Mouse (Mus musculus) small intestine, adult 2 months (tissue): ENCODE measurements around the gene Pih1d1. TPM values are rescaled to one million over a fixed set of nuclear protein-coding genes. Genes with fewer than 3 reads are reported as not detected.
"Not testable (repeated sequence)": the region's sequence is repeated elsewhere in the genome, so short reads cannot be mapped to it uniquely, and the experiment has no call there.

Experiments used
- H3K27ac ChIP-seq: fragments of 200-500 bp; 2 replicates; pipeline ENCODE4 v1.5.1; 2012; ENCODE audit warnings: low read depth, low read length, control low read depth, inconsistent platforms; ENCODE audit not compliant: insufficient read depth
- H3K27me3 ChIP-seq: fragments of 200-500 bp; 2 replicates; pipeline ENCODE4 v1.6.1; 2012; ENCODE audit warnings: mild to moderate bottlenecking, moderate library complexity, low read length, inconsistent platforms; ENCODE audit not compliant: control insufficient read depth, insufficient read depth
- H3K36me3 ChIP-seq: fragments of 200-500 bp; 2 replicates; pipeline ENCODE4 v1.6.1; 2012; ENCODE audit warnings: mild to moderate bottlenecking, low read length, control low read depth, inconsistent platforms; ENCODE audit not compliant: control insufficient read depth, insufficient read depth
- H3K4me1 ChIP-seq: fragments of 200-500 bp; 2 replicates; pipeline ENCODE4 v1.6.1; 2012; ENCODE audit warnings: low read length, inconsistent platforms, mixed read lengths; ENCODE audit not compliant: control insufficient read depth, insufficient read depth, insufficient read length
- H3K4me3 ChIP-seq: fragments of 200-500 bp; 2 replicates; pipeline ENCODE4 v1.5.1; 2012; ENCODE audit warnings: low read depth, mild to moderate bottlenecking, control low read depth, inconsistent platforms, low read length, moderate library complexity
- CTCF ChIP-seq: fragments of 200-500 bp; IDR thresholded peaks from 2 replicates; pipeline ENCODE4 v1.5.1; 2012; ENCODE audit warnings: low read depth, mild to moderate bottlenecking, control low read depth, inconsistent platforms, low read length, moderate library complexity, mixed read lengths; ENCODE audit not compliant: insufficient replicate concordance, insufficient read length; ENCODE audit errors: extremely low read depth
- POLR2A ChIP-seq: fragments of 200-500 bp; IDR thresholded peaks from 2 replicates; pipeline ENCODE4 v1.6.1; 2012; ENCODE audit warnings: low read depth, mild to moderate bottlenecking, control low read depth, inconsistent platforms, low read length, moderate library complexity
- WGBS: fragments of 180-500 bp; shearing (Covaris S2); methylation state at CpG from one replicate; pipeline ENCODE4 v1.1.7; 2018; 5-methylcytosine and 5-hydroxymethylcytosine counted together
- polyA plus RNA-seq: library from polyadenylated mRNA; depleted of rRNA; stranded (reverse); fragments of >200 nt; gene quantifications from 2 replicates; pipeline ENCODE4 v1.2.3, GENCODE M21; 2012; rRNA removed

The Pih1d1 gene
- polyA plus RNA-seq: 25.3 and 48.5 TPM in 2 replicates

GRCm38 (mm10) chr7:45154096-45154992 is at the start of gene Pih1d1, which contains the start of gene Aldh16a1:
Gene Pih1d1, plus strand, starts transcription at chr7:45154303.
Gene Aldh16a1, minus strand, starts transcription at chr7:45154584.
- Histone ChIP-seq H3K4me3 (peak within 1 kb of the TSS; percentile 71), H3K4me1 (peaks cover 7% of the 10 kb centered on the region), H3K36me3 (0 out of 2 replicates have a peak, but pooled peaks cover 2% of the 10 kb centered on the region), H3K27ac (peak within 1 kb of the TSS; percentile 93), H3K27me3 (no peaks in the 10 kb centered on the region)
- TF ChIP-seq CTCF (peak; percentile 52), POLR2A (peak; percentile 97)
- 1% methylated on average over 69 of the region's 69 CpGs for WGBS

GRCm38 (mm10) chr7:45104941-45105340 is 49.2 kb upstream of the Pih1d1 start:
- Histone ChIP-seq H3K27ac (peak overlapping the region; percentile 99), H3K27me3 (no peaks in the 10 kb centered on the region), H3K36me3 (0 out of 2 replicates have a peak, but pooled peaks cover 2% of the 10 kb centered on the region), H3K4me1 (peaks cover 31% of the 10 kb centered on the region), H3K4me3 (no peak overlapping the region)
- 80% methylated on average over 5 of the region's 5 CpGs for WGBS
- TF ChIP-seq POLR2A (no peak), CTCF (no peak)

- H3K4me1 ChIP-seq: peaks cover 31% of the 10 kb centered on the region
- 32% methylated on average over 8 of the region's 8 CpGs for WGBS
- 0 out of 2 replicates have a peak, but pooled peaks cover 2% of the 10 kb centered on the region for H3K36me3 ChIP-seq
- H3K27me3 ChIP-seq: no peaks in the 10 kb centered on the region
- peak; percentile 19; the same call in 1 of the 2 replicates for TF ChIP-seq POLR2A
- TF ChIP-seq CTCF: no peak
- peak overlapping the region; percentile 99 for H3K27ac ChIP-seq
- H3K4me3 ChIP-seq: no peak overlapping the region
Measured at GRCm38 (mm10) chr7:45105491-45105890, 48.6 kb upstream of the Pih1d1 start.

- H3K27ac ChIP-seq: peak overlapping the region; percentile 99; the same call in 1 of the 2 replicates
- 0 out of 2 replicates have a peak, but pooled peaks cover 2% of the 10 kb centered on the region for H3K36me3 ChIP-seq
- no peak for TF ChIP-seq CTCF
- no peak for TF ChIP-seq POLR2A
- no peak overlapping the region for H3K4me3 ChIP-seq
- peaks cover 31% of the 10 kb centered on the region for H3K4me1 ChIP-seq
- no peaks in the 10 kb centered on the region for H3K27me3 ChIP-seq
- 86% methylated on average over 6 of the region's 6 CpGs for WGBS
Measured at GRCm38 (mm10) chr7:45106441-45106840, 47.7 kb upstream of the Pih1d1 start.

- Histone ChIP-seq H3K27ac (no peak overlapping the region), H3K36me3 (no peaks in the 10 kb centered on the region), H3K4me1 (peaks cover 28% of the 10 kb centered on the region), H3K4me3 (no peak overlapping the region), H3K27me3 (no peaks in the 10 kb centered on the region)
- WGBS: 85% methylated on average over 5 of the region's 5 CpGs
- no peak for TF ChIP-seq POLR2A
Measured at GRCm38 (mm10) chr7:45107052-45107645, 47.0 kb upstream of the Pih1d1 start.

- peaks cover 13% of the 10 kb centered on the region; the same call in 1 of the 2 replicates for H3K4me1 ChIP-seq
- H3K27me3 ChIP-seq, H3K27ac ChIP-seq, H3K4me3 ChIP-seq, H3K36me3 ChIP-seq: not testable (repeated sequence)
- WGBS: 91% methylated on average over 4 of the region's 4 CpGs
Measured at GRCm38 (mm10) chr7:45110089-45110488, 44.0 kb upstream of the Pih1d1 start.

GRCm38 (mm10) chr7:45111940-45112339 is 42.2 kb upstream of the Pih1d1 start:
- no peak overlapping the region for H3K27ac ChIP-seq
- TF ChIP-seq POLR2A (no peak), CTCF (no peak)
- 61% methylated on average over 2 of the region's 2 CpGs for WGBS
- no peaks in the 10 kb centered on the region for H3K27me3 ChIP-seq
- peaks cover 2% of the 10 kb centered on the region; the same call in 1 of the 2 replicates for H3K4me1 ChIP-seq
- H3K36me3 ChIP-seq: no peaks in the 10 kb centered on the region
- no peak overlapping the region for H3K4me3 ChIP-seq
